Mouse (Mus musculus): ENCODE measurements around the gene Celf2.

The Celf2 gene

DNA sequence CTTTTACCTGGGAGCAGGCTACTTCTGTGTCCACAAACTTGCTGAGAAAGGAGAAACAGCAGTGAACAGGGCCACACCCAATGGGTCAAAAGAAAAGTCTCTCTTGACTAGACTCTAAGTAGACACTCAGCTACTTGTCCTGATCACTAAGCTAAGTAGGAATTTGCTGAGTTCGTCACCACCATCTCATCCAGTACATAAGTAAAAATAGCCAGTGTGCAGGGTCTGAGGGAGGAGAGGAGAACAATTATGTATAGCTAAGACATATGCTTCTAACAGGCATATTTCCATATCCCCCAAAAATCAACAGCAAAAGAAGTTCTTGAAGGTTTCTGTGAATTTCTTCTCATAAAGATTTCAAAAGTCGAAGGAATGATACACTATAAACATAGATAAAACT is 615.8 kb downstream of the Celf2 start:
- DNase-seq: no peak

DNA sequence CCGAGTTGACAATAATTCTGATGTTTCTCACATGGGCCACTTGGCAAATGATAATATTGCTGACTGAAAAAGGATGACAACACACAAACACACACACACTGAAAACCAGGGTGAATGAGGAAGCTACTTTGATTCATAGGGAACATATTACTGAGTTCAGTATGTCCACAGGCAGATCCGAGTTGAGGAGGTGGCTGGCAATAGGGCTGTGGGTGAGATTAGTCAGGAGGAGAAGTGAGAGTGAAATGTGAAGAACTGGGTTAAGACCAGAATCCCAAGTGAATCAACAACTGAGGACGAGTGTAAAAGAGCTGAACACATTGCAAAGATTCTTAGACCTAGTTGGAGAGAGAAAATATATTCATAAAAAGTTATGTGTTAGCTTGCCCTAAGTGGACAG is 616.3 kb downstream of the Celf2 start:
- no peak for DNase-seq

DNA sequence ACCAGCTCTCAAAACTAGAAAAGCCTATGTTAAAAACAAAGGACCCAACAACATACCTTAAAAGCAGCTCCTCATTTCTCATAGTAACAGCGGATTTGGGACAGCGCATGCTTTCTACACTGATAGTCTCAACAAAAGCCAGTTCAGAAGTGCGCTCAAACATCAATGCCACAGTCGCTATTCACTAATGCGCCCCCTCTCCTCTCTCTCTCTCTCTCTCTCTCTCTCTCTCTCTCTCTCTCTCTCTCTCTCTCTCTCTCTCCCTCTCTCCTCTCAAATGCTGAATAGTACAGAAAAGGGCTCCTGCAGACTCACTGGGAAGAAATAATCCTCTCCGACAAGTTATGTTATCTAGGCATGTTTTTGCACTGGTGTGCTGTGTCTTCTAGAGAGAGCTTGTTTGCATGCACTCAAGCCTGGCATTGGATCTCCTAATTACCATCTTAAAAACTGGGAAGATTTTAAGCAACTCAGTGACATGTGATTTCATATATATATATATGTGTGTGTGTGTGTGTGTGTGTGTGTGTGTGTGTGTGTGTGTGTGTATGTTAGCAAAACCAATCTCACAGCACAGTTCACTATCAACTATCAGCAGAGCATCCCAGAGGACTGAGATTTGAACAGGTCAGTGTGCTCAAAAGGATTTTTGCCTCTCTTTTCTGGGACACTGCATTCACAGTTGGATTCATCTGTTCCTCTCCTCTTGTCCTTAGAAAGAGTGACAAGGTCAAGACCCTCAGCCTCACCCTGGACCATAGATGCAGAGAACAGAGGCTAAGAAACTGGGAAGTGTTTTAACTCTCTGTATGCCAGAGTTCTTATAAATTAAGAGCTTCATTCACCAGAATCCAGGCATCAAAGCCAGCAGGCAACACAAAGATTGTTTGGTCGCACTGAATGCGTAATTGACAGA is 624.3 kb downstream of the Celf2 start:
- no peak for DNase-seq

DNA sequence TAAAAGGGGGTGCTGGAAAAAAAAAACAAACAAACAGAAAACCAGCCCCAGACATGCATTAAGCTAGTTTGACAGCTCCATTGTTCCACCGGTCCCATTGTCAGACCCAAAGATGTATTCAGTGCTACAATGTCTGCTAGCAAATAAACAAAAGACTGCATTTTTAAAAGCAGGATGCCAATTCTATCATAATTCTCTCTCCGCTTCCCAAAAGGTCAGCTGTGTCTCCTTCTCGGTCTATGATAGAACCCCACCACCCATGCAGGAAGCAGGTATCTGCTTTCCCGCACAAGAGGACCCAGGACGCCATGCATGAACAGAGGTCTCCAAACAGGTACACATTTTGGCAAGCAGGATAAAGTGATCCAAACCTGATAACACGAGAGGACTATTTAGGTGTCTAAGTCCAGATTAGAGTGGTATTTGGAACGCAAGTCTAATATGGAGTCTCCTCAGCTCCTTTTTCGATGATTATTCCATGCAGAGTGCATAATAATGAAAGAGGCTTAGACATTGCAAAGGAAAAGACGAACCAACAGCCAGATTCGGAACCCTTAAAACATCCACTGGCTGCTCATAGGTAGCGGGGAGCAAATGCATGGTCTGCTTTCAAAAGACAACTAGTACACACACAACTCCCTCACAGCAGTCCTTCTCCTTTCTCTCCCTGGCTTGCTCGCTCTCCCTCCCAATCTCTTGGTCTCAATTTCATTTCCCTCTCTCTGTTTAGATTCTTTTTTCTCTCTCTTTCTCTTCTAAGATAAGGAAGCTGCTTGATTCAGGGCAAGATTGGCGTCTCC is 625.2 kb downstream of the Celf2 start:
- DNase-seq: no peak

DNA sequence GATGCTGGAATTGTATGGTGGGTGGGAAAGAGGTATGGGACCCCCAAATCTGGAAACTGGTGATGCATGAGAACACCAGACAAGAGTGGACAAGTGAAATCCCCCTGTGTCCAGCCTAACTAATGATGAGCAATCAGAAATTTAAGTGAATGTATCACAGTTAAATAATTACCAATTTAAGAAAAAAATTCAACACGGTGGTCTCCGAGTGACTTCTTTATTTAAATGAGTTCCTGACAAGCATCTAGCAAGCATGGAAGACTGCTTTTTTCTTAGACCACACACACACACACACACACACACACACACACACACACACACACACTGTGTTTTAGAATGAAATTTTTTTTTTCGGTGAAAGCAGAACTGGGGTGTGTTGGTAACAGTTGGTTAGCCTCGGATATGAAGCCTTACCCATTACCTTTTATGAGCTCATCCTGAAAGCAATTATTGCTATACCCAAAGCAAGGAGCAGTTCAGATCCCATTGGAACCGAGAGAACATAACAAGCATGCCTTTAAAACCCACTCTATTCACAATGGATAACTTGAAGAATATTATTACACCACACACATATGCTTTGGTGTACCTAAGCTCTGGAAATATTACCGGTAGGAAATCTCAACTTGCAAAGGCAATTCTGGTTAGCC is 627.0 kb downstream of the Celf2 start:
- DNase-seq: no peak

DNA sequence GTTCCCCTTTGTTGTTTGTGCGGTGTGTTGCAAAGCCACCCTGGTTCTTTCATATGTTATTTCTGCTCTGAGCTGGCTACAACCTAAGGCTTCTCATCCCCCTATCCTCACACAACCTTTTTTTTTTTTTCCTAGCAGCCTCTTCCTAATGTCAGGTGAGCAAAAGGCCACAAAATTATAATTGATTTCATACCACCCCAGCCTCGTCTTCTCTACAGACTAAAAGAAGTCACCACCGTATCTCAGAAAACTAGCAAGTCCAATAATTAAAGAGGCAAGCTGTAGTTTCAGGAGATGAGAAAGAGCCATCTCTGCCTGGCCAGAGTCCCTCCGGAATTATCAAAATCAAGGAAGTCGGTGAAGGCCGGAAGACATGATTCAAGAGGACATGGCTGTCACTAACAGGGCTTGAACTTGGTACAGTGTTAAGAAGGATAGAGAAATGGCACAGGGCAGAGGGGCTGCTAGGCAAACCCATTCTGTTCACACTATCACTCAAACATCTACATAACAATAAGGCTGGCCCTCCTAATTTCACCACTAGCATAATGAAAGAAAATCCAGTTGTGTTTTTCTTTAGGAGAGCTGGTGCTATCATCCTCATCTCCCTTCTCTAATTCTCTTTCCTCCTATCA is 628.3 kb downstream of the Celf2 start:
- DNase-seq: no peak

DNA sequence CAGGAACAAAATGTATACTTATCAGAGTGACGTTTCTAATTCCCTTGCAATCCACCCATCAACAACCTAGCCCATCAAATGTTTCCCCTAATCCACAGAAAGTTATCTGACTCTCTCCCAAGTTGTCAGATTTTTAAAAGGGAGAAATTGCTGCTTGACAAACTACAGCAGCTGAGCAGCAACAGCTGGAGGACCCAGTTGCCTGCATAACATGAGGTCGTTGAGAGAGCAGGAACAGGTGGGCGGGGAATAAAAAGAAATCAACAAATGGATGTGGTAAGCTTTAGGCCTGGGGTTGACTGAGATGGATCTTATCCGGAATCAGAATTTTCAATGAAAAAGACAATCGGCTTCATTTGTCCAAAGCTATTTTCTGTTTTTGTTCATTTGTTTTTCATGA is 632.3 kb downstream of the Celf2 start:
- peak; percentile 18 for DNase-seq

DNA sequence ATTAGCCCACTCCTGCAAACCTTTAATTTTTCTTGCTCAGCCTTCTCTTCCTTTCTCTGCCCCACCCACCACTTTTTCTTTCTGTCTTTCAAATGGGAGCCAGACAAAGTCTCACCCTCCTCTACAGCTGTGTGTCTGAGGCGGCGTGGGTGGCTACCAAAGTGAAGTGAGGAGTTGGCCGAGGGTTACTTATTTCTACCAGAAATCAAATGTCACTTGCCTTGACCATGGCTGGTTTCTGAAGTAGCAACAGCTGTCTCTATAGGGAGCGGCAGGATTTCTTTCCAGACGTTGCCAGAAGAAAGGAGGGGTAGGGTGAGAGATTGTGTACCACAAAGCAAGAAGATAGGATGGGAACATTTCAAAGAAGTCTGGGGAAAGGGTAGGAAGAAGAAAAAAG is 632.8 kb downstream of the Celf2 start:
- DNase-seq: peak; percentile 16

DNA sequence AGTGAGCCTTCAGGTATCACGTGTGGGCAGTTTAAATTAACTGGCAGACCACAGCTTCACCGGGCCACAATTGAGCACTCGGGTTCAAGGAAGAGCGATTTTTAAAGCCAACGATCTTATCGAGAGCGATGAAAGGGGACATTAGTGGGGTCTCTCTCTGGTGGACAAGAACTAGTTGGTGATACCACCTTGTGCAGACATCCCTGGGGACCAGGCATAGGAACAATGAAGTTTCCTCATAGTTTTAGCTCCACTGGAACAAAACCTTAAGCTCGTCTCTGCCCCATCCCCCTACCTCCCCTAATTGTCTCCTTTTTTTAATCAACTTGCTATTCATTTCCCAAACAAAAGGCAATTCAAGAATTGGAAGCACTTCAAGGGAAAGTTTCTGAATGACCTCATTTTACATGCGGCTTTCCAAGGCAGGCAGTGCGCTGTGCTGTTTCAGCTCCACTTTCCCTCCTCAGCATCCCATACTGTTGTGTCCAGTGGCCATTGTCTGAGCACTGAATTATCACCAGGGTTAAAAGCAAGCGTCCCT is 634.2 kb downstream of the Celf2 start:
- DNase-seq: peak; percentile 29

DNA sequence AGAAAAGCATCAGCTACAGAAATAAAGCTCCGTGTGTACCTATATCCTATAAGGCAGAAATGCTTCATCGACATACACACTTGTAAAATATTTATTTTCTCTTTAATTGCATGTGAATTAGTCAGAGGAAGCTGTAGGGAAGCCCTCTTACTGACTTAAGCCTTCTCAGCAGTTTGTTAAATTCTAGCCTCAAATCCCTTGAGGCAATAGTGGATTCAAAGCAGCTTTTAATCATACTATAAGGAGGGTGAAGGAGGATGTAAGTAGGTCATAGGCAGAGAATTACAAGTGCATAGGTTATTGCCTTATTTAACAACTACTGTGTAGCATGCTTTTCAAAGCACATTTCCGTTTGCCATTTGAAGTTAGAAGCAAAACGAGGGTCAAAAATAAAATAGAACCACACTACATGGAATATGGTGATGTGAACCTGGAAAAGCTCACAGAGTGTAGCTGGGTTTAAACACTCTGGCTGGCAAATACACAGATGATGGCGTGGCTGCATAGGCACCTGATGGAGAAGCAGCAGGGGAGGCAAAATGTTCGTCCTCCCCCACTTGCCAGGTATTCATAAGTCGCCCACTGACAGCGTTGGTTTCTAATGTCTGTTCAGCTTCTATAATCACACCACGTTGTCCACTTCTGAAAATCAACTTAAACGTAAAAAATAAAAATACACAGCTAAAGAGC is 635.0 kb downstream of the Celf2 start:
- DNase-seq: no peak

DNA sequence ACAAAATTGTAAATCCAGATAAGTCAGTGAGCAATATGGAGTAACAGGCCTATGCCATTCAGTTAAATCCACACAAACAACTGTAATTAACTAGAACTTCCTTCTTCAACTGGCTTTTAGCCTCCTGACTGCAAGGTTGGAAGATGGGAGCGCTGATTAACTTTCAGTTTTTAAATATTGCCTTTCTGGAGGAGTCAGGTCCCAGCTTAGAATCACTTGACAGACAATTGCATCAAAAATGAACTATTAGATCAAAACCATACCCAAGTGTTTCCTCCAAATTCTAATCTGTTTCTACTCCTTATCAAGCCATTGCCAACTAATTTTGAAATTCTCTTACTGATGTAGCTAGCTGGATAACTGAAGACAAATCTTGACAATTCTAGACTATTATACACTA is 635.7 kb downstream of the Celf2 start:
- no peak for DNase-seq

DNA sequence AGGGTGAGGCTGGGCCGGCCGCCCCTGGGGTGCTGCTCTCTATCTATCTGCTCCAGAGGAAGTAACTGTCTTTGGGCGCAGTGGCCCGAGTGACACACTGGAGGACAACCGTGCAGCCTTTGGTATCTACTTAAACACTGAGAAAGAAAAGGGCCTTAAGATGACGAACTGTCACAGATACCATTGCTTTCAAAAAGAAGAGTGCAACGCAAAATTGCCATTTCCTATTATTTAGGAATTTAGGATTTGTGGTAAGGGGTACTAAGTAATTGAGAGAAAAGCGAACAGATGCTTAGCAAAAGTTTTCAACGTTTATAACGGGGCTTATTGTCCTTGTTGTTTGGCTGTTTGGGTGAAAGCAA is 636.5 kb downstream of the Celf2 start:
- no peak for DNase-seq

DNA sequence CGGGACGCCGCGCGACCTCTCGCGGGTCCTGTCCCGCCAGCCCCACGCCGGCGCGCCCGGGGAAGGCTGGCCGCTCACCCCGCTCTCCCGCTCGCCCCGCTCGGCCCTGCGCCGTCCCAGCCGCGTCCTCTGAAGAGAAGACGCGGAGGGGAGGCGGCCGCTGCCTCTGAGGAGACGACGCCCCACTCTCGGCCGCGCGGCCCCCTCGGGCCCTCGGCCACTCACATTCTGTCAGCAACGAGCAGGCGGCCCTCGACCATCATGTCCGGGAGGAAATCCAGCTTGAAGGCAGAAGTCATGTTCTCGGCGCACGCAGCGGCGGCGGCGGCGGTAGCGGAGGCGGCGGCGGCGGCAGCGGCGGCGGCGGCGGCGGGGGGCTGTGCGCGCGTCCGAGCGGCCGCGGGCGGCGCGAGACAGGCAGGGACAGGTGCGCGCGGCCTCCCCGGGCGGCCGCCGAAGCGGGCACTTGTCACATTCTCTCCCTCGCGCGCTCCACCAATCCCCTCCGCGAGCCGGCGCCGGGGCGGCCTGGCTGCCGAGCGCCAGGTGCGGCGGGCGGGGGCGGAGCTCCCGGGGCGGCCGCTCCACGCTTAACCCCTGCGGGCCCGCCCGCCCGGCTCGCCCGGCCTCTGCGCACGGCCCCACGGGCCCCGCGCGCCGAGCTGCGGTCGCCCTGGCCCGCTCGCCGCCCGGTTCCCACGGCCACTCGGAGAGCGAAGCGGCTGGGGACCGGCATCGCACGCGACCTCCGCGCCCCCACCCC is 637.1 kb downstream of the Celf2 start:
- DNase-seq: peak; percentile 75

DNA sequence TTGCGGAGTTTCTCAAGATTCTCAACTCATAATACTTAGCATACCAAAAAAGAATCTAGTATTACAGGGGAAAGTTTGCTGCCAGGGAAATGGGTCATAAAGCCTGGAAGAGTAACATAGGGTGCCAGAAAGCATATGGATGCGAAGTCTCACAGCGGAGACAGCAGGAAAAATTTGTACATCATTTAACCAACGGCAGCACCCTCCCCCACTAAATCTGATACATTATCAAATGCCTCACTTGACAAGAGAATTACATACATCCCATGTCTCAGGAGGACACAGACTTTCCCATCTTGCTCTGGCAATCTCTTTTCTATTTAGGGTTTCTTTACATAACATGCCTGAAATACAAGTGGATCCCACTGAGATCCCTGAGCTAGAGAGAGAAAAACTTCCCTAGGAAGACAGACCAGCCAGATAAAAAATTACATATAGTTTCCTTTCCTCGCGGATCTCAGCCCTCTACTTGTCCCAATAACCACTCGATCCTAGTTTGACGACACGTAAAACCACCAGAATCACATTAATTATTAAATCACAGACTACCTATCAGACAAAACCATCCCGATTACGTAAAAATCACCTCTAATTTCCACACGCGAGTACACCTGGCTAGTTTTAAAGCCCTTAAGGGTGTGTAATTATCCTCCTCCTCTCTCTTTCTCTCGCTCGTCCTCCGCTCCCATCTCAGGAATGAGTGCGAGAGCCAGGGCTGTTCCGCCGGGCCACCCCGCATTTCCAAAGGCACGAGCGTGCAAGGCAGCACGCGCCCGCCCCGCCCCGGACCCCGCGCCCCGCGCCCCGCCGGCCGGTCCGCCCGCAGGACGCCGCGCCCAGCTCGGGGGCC is 637.9 kb downstream of the Celf2 start:
- no peak for DNase-seq

DNA sequence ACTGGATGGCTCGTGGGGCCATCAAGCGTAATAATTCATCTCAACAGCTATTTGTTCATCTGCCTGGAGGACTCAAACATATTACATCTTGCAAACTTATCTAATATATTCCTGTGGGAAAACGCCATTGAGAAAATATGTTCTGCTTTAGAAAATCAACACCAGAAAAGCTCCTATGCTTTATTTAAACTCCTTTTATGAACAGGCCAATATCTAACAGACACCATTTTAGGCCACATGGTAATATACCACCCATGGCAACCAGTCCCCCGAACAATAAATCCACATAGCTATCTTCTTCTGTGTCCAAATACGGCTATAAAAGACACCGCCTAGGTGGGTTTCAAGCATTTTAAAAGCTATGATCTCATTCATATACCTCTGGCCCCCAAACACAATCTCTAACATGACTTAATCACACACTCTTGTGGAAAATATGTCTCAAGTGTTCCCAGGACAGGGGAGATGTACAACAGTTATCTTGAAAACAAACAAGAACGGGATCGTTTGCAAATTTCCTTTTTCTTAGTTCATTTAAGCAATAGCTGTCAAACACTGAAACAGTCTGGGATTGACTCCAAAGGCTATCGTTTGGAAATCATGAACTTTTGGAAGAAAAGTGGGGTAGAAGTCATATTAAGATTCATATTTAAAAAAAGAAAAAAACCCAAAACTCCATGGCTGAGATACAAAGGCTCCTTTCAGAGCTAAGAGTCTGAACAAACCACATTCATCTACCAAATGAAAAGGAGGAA is 639.2 kb downstream of the Celf2 start:
- DNase-seq: peak; percentile 12

DNA sequence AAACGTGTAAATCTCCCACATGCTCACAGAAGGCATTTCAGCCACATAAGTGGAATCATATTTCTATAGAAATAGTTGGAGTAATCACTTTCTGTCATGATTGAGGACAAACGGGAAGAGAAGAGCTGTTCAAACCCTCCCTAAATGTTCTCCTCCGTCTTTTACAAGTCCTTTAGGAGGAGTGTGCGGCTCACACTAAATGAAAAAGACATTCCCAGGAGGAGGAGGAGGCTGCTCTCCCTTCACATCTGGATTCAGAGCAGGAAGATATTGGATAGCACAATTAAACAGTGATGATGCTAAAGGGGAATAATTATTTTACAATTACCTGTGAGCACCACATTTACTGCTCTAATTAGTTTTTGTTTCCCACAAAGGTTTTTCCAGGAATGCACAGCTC is 642.1 kb downstream of the Celf2 start:
- no peak for DNase-seq

DNA sequence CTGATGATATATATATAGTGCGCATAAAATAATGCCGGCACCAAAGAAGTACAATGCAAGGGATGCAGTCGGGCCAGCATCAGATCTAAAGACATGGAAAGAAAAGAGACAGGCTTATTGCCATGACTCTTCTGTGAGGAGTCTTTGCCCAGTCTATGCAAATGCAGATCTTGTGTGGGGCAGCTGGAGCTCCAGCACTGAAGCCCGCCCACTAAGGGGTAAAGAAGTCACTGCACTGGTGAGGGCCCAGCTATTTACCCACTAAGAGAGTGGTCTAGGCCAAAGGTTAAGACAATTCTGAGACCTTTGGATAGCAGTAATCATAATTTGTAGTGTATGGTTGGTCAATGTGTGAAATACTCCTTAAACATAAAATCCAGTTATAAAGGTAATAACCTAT is 643.6 kb downstream of the Celf2 start:
- no peak for DNase-seq

DNA sequence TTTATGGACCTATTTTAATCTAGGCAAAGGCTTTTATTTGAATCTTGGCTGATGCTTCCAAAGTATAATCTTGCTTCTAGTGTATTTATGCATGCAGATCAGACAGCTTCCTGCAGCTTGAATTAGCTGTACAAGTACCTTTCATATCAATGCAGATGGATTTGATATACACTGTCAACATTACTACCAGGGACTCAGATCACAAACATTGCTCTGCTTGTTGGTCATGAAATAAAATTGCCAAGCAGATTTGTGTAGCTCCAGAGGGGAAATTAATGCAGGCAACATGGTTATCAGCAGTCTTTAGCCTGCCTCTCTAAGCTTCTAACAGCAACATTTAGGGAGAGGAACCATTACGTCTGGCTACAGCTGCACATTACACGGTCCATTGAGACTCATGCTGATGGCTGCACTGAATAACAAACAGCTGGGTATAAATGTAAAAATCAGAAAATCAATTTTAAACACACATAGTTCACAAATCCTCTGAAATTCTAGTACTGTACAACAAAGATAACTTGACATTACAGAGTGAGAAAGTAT is 659.2 kb downstream of the Celf2 start:
- DNase-seq: no peak

DNA sequence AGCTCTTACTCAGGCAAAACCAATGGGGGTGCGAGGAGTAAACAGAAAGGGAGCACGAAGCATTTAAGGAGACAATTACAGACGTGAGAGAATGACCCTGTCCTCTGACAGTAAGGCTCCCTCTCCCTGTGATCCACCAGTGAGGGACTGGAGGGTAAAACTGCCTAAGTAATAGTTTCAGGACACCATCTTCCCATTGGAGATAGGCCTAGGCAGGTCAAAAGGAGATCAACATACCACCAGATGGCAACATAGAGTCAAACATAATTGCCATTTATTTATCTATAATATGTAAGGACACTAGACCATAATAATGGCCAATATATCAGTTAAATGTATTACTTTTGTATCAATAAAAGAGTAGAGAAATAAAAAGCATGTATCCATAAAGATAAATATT is 660.0 kb downstream of the Celf2 start:
- DNase-seq: no peak

Measured in lung, postnatal 10 days (tissue).